Mouse (Mus musculus): ENCODE measurements around the gene Ublcp1.

- no peak for TF ChIP-seq CTCF (IDR thresholded peaks at IDR 0.05; ENCODE audit: low read depth, low read length)
- no peak for TF ChIP-seq POLR2A (IDR thresholded peaks at IDR 0.05; ENCODE audit: extremely low read depth, insufficient read depth, low read length)
Measured at GRCm38 (mm10) chr11:44406457-44406856, 63.8 kb downstream of the Ublcp1 start.
